Mouse (Mus musculus) forebrain, embryonic 11.5 days (tissue): ENCODE results near the gene Klra4. TPM values are rescaled to one million over a fixed set of nuclear protein-coding genes. Genes with fewer than 3 reads are reported as not detected.

Experiments used
- polyA plus RNA-seq: library from polyadenylated mRNA; unstranded; fragments of >200 nt; fragmentation: Nextera tagmentation; extraction: Ambion mirVana; gene quantifications from 2 replicates; pipeline ENCODE4 v1.2.1, GENCODE M21; 2014

Gene Klra4
- polyA plus RNA-seq, 1 experiment from 2014 or later = not detected

Other genes with a start within 250 kb of the Klra4 start
- not detected in 2 replicates for gene Gm17631, start 204.6 kb downstream of the Klra4 start, polyA plus RNA-seq
- gene Klra17, start 190.6 kb downstream of the Klra4 start, polyA plus RNA-seq = not detected in 2 replicates
- not detected in 2 replicates for gene Klra5, start 149.6 kb downstream of the Klra4 start, polyA plus RNA-seq
- gene Klra6, start 40.3 kb downstream of the Klra4 start, polyA plus RNA-seq = not detected in 2 replicates
- gene Klra8, start 62.6 kb upstream of the Klra4 start, polyA plus RNA-seq = not detected in 2 replicates
- gene Klra9, start 125.8 kb upstream of the Klra4 start, polyA plus RNA-seq = not detected in 2 replicates
- gene Klra7, start 166.1 kb upstream of the Klra4 start, polyA plus RNA-seq = not detected in 2 replicates
- gene Klra10, start 214.7 kb upstream of the Klra4 start, polyA plus RNA-seq = not detected in 2 replicates